Mouse (Mus musculus): ENCODE measurements around the gene Gnat2.

DNA sequence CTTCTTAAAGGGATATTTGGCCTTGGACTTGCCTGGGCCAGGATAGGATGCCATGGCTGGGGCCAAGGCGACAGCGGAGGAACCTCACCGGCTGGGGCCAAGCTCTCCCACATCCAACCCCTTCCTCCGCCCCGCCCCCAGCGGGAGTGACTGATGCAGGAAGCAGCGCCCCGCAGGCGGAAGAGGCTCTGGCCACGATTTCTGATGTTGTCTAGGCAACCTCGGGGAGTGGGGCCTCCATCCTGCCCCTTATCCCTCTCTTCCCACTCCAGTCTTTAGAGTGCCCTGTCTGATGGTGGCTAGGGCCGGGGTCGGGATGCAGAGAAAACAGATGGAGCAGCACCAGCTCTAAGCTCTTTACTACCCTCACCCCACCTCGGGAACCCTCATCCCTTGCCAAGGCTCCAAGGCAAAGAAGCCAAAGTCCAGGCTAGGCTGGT, 7.3 kb upstream of the Gnat2 start:
- TF ChIP-seq CTCF (IDR thresholded peaks at IDR 0.05; ENCODE audit: borderline replicate concordance, extremely low read depth, insufficient read depth, insufficient read length) (no peak; the same call in 1 of the 2 replicates), POLR2A (IDR thresholded peaks at IDR 0.05; ENCODE audit: borderline replicate concordance, extremely low read depth, insufficient read depth, insufficient read length, poor library complexity, severe bottlenecking) (peak; percentile 37; the same call in 1 of the 2 replicates)

Data from brain, embryonic 14.5 days (tissue).